Mouse (Mus musculus): ENCODE measurements at regions not wholly inside any gene's neighbourhood (a gene's known extent, or its start where the extent isn't known, plus 50 kb on each side); places are given as distances from the start of the nearest gene placed in this dataset.

GRCm38 (mm10) chr15:62350862-62351757 is 1428.3 kb upstream of the A1bg start:
- Histone ChIP-seq H3K79me2 (ENCODE audit: control insufficient read depth, insufficient read depth, low read length, poor library complexity) (no peaks in the 10 kb centered on the region), H3K27ac (ENCODE audit: control insufficient read depth, low read depth, low read length) (no peak overlapping the region), H3K9ac (ENCODE audit: control insufficient read depth, low read depth, low read length, poor library complexity, severe bottlenecking) (no peak overlapping the region), H3K4me3 (ENCODE audit: control insufficient read depth in 1 of 2, insufficient read depth in 1 of 2, low read depth in 2 of 2, low read length in 2 of 2) (no peak overlapping the region), H3K9me3 (replicated peaks; ENCODE audit: insufficient read depth, low read length) (no peaks in the 10 kb centered on the region), H3K27me3 (ENCODE audit: control insufficient read depth in 1 of 2, insufficient read depth in 2 of 2, low read length in 2 of 2) (no peaks in the 10 kb centered on the region), H3K4me1 (ENCODE audit: control insufficient read depth in 1 of 2, insufficient read depth in 2 of 2, low read length in 2 of 2) (peaks cover 7 to 12% of the 10 kb centered on the region in 2 experiments; a peak in 3 of 4 replicates), H3K36me3 (ENCODE audit: control insufficient read depth in 1 of 2, insufficient read depth in 2 of 2, low read length in 2 of 2) (peaks cover 0 to 23% of the 10 kb centered on the region in 2 experiments; a peak in 2 of 4 replicates)
- peak; percentile 54 for DNase-seq (ENCODE audit: low read depth, low spot score)
- peak; percentile 26; the same call in 1 of the 2 replicates for TF ChIP-seq ELF1 (IDR thresholded peaks at IDR 0.05; ENCODE audit: low read depth, low read length)
- no peak for TF ChIP-seq CTCF (IDR thresholded peaks at IDR 0.05 in 2 of 3, conservative IDR thresholded peaks at IDR 0.05 in 1 of 3; ENCODE audit: control insufficient read depth in 1 of 3, insufficient read depth in 1 of 3, low read depth in 2 of 3, low read length in 3 of 3, poor library complexity in 1 of 3, severe bottlenecking in 1 of 3)
- TF ChIP-seq MAZ (IDR thresholded peaks at IDR 0.05; ENCODE audit: low read depth, low read length), result no peak

DNA sequence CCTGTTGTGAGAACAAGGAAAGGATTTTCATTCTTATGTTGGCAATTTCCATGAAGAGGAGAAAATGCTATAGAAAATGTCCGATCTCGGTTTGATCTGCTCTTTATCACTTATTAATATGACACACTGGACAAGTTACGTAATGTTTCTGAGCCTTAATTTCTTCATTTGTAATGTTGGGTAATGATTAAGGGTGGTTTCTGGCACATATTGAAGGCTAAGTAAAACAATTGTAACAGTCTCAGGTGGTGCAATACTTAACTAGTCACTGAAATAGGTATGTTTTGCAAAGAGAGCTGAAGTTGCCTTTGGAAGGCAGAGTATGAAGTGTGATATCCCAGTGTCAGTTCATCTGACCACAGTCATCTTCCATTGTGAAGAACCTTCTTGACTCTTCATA is 1427.2 kb upstream of the A1bg start:
- no peak overlapping the region for H3K9ac ChIP-seq (ENCODE audit: control insufficient read depth, low read depth, low read length, poor library complexity, severe bottlenecking)
- DNase-seq (ENCODE audit: low read depth, low spot score), result no peak
- H3K27me3 ChIP-seq (ENCODE audit: control insufficient read depth in 1 of 2, insufficient read depth in 2 of 2, low read length in 2 of 2), result no peaks in the 10 kb centered on the region
- H3K4me1 ChIP-seq (ENCODE audit: control insufficient read depth in 1 of 2, insufficient read depth in 2 of 2, low read length in 2 of 2), result peaks cover 7 to 12% of the 10 kb centered on the region in 2 experiments; a peak in 3 of 4 replicates
- H3K9me3 ChIP-seq (replicated peaks; ENCODE audit: insufficient read depth, low read length), result no peaks in the 10 kb centered on the region
- TF ChIP-seq POLR2AphosphoS2 (IDR thresholded peaks at IDR 0.05; ENCODE audit: low read length) (no peak), EP300 (IDR thresholded peaks at IDR 0.05; ENCODE audit: low read depth in 1 of 2, low read length in 2 of 2) (no peak), TCF12 (IDR thresholded peaks at IDR 0.05; ENCODE audit: low read depth, low read length) (no peak), CHD2 (IDR thresholded peaks at IDR 0.05; ENCODE audit: low read length) (no peak), USF2 (IDR thresholded peaks at IDR 0.05; ENCODE audit: borderline replicate concordance in 1 of 2, insufficient read depth in 1 of 2, low read depth in 1 of 2, low read length in 2 of 2) (no peak), POLR2AphosphoS5 (IDR thresholded peaks at IDR 0.05; ENCODE audit: borderline replicate concordance, low read depth, low read length) (no peak), GABPA (IDR thresholded peaks at IDR 0.05; ENCODE audit: low read depth, low read length) (no peak), ETS1 (IDR thresholded peaks at IDR 0.05; ENCODE audit: low read depth, low read length) (no peak), ZC3H11A (IDR thresholded peaks at IDR 0.05; ENCODE audit: low read depth, low read length) (no peak), ELF1 (IDR thresholded peaks at IDR 0.05; ENCODE audit: low read depth, low read length) (no peak), NELFE (IDR thresholded peaks at IDR 0.05; ENCODE audit: low read depth, low read length) (no peak), MEF2A (IDR thresholded peaks at IDR 0.05; ENCODE audit: extremely low read depth, insufficient replicate concordance, low read depth, low read length, poor library complexity, severe bottlenecking) (no peak), CTCF (IDR thresholded peaks at IDR 0.05 in 2 of 3, conservative IDR thresholded peaks at IDR 0.05 in 1 of 3; ENCODE audit: control insufficient read depth in 1 of 3, insufficient read depth in 1 of 3, low read depth in 2 of 3, low read length in 3 of 3, poor library complexity in 1 of 3, severe bottlenecking in 1 of 3) (no peak), MAX (IDR thresholded peaks at IDR 0.05; ENCODE audit: low read length) (no peak), ZNF384 (IDR thresholded peaks at IDR 0.05; ENCODE audit: low read depth, low read length) (no peak), UBTF (IDR thresholded peaks at IDR 0.05; ENCODE audit: borderline replicate concordance, insufficient read depth, low read depth, low read length) (no peak), RAD21 (IDR thresholded peaks at IDR 0.05; ENCODE audit: low read depth, low read length) (no peak), SIN3A (IDR thresholded peaks at IDR 0.05; ENCODE audit: low read length) (no peak), TBP (IDR thresholded peaks at IDR 0.05; ENCODE audit: low read depth, low read length) (no peak), SMC3 (IDR thresholded peaks at IDR 0.05; ENCODE audit: low read depth, low read length) (no peak)
- no peak overlapping the region for H3K4me3 ChIP-seq (ENCODE audit: control insufficient read depth in 1 of 2, insufficient read depth in 1 of 2, low read depth in 2 of 2, low read length in 2 of 2)
- no peaks in the 10 kb centered on the region for H3K79me2 ChIP-seq (ENCODE audit: control insufficient read depth, insufficient read depth, low read length, poor library complexity)
- H3K27ac ChIP-seq (ENCODE audit: control insufficient read depth, low read depth, low read length), result no peak overlapping the region
- H3K36me3 ChIP-seq (ENCODE audit: control insufficient read depth in 1 of 2, insufficient read depth in 2 of 2, low read length in 2 of 2), result peaks cover 0 to 23% of the 10 kb centered on the region in 2 experiments; a peak in 2 of 4 replicates
